Mouse (Mus musculus) limb, embryonic 14.5 days (tissue): ENCODE data around the gene Cmtm8. TPM values are rescaled to one million over a fixed set of nuclear protein-coding genes. Genes with fewer than 3 reads are reported as not detected.
A peak's percentile ranks its signal among the peaks of the same experiment; 100 is the strongest.

Experiments used
- ATAC-seq: fragments of 200-750 bp; cut with Nextera tagmentation; 2 replicates; pipeline ENCODE4 v1.8.0; 2017; ENCODE audit warnings: low read depth, moderate number of reproducible peaks, moderate TSS enrichment; ENCODE audit not compliant: low FRiP score
- DNase-seq: peaks from one replicate; pipeline ENCODE4 v3.0.0-alpha.2; 2015; ENCODE audit warnings: low spot score
- H3K27ac ChIP-seq: fragments of 300-500 bp; sonication (generic); replicated peaks from 2 replicates; pipeline ENCODE4 v1.5.1; 2014; ENCODE audit warnings: low read depth, mild to moderate bottlenecking, low read length, moderate library complexity, mixed read lengths
- H3K27me3 ChIP-seq: fragments of 300-500 bp; sonication (generic); 2 replicates; pipeline ENCODE4 v1.6.1; 2014; ENCODE audit warnings: low read length, mixed read lengths; ENCODE audit not compliant: control insufficient read depth, insufficient read depth
- H3K36me3 ChIP-seq: fragments of 300-500 bp; sonication (generic); 2 replicates; pipeline ENCODE4 v1.6.1; 2014; ENCODE audit warnings: mild to moderate bottlenecking, low read length, moderate library complexity, mixed read lengths; ENCODE audit not compliant: control insufficient read depth, insufficient read depth
- H3K4me1 ChIP-seq: fragments of 300-500 bp; sonication (generic); 2 replicates; pipeline ENCODE4 v1.6.1; 2014; ENCODE audit warnings: antibody characterized with exemption, low read length, mixed read lengths; ENCODE audit not compliant: control insufficient read depth, insufficient read depth
- H3K4me2 ChIP-seq: fragments of 300-500 bp; sonication (generic); replicated peaks from 2 replicates; pipeline ENCODE4 v1.6.1; 2014; ENCODE audit warnings: low read depth, mild to moderate bottlenecking, low read length, moderate library complexity; ENCODE audit not compliant: severe bottlenecking
- H3K4me3 ChIP-seq: fragments of 300-500 bp; sonication (generic); replicated peaks from 2 replicates; pipeline ENCODE4 v1.5.1; 2014; ENCODE audit warnings: low read length
- H3K9ac ChIP-seq: fragments of 300-500 bp; sonication (generic); 2 replicates; pipeline ENCODE4 v1.6.1; 2014; ENCODE audit warnings: mild to moderate bottlenecking, low read depth, low read length, moderate library complexity; ENCODE audit not compliant: severe bottlenecking
- H3K9me3 ChIP-seq: fragments of 300-500 bp; sonication (generic); 2 replicates; pipeline ENCODE4 v1.6.1; 2016; ENCODE audit warnings: low read length; ENCODE audit not compliant: control insufficient read depth
- POLR2A ChIP-seq: fragments of 200-500 bp; IDR thresholded peaks from 2 replicates; pipeline ENCODE4 v1.8.0; 2012; ENCODE audit warnings: inconsistent platforms, mild to moderate bottlenecking, moderate library complexity, borderline replicate concordance; ENCODE audit not compliant: insufficient read depth, insufficient read length; ENCODE audit errors: extremely low read depth
- WGBS: fragments of 180-500 bp; shearing (Covaris S2); extraction: QIAGEN DNeasy Blood & Tissue Kit; methylation state at CpG from one replicate; pipeline ENCODE4 v1.1.7; 2014; 5-methylcytosine and 5-hydroxymethylcytosine counted together
- polyA plus RNA-seq, 2 experiments: library from polyadenylated mRNA; depleted of rRNA in 1 of 2; stranded (reverse) in 1 of 2; unstranded in 1 of 2; fragments of >200 nt; fragmentation: Nextera tagmentation in 1 of 2; extraction: Ambion mirVana in 1 of 2; gene quantifications; 2 replicates each; pipeline versions ENCODE4 v1.2.1 to v1.2.3; 2012 to 2014

Gene Cmtm8
- polyA plus RNA-seq, 2 experiments: 14.2 to 20.5 TPM

DNA sequence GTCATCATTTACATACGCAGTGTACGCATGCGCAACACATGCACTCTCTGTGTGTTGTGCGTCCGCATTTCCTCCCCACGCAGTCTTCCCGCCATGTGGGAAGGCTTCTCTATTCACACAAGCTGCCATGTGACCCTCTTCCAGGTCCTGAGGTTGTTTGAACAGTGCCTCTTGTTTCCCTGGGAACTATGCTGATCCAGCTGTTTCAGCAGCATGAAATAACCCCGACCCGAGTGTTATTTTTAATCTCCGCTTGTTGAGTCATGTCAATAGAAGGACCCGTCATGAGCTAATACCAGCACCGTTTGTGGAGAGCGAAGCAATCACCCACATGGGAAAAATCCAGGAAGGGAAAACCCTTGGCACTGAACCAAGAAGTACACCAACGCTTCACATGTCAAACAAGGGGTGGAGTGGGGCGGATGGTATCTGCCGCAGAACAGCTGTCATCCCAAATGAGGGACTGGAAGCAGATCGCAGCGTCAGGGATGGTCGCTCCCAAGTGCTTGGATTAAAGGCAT is 38.7 kb downstream of the Cmtm8 start:
- Histone ChIP-seq H3K9ac (no peak overlapping the region), H3K9me3 (no peaks in the 10 kb centered on the region), H3K4me2 (no peak overlapping the region; the same call in 1 of the 2 replicates), H3K4me1 (peaks cover 7% of the 10 kb centered on the region), H3K27ac (no peak overlapping the region), H3K27me3 (no peaks in the 10 kb centered on the region), H3K36me3 (no peaks in the 10 kb centered on the region), H3K4me3 (no peak overlapping the region)
- peak; percentile 81 for ATAC-seq
- peak; percentile 85 for DNase-seq
- 58% methylated on average over 19 of the region's 19 CpGs for WGBS
- TF ChIP-seq POLR2A: no peak

DNA sequence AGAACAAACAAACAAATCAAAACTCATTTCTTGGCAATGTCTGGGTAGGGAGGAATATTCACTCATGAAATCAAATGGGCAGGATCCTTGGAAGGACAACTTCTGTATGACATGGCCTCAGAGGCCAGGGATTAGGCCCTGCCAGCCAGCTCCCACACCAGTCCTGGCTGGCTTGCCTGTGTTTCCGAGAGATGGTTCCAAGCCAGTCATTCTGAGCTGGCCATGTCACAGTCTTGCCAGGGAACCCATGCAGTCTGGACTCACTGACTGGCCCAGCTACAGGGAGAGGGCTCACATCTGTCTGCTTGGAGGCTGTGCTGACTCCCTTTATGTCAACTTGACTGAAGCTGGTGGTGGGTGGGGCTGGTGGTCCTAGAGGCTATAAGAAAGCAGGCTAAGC is 41.8 kb downstream of the Cmtm8 start:
- Histone ChIP-seq H3K4me1 (peaks cover 7% of the 10 kb centered on the region), H3K27me3 (no peaks in the 10 kb centered on the region), H3K9me3 (no peaks in the 10 kb centered on the region), H3K9ac (no peak overlapping the region), H3K36me3 (no peaks in the 10 kb centered on the region), H3K27ac (no peak overlapping the region), H3K4me2 (no peak overlapping the region), H3K4me3 (no peak overlapping the region)
- 68% methylated on average over 1 of the region's 1 CpGs for WGBS
- no peak for TF ChIP-seq POLR2A
- ATAC-seq (no peak), DNase-seq (no peak)

DNA sequence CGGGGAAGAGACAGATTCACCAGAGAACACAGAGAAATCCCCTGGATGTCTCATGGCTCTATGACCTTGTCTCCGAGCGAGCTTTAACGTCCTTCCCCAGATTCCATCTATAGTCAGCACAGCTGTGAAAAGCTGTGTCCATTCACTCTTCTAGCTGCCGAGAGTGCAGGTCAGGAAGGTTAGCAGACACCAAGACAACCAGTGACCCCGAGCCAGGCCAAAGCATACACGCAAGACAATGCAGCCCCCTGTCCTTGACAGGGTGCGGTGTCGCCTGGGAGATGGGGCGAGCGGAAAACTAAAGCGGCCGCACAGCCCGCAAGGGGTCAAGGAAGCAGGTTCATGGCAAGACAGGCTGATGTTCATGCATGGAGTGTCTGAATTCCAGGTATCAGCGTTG is 42.7 kb downstream of the Cmtm8 start:
- no peak overlapping the region for H3K4me2 ChIP-seq
- 66% methylated on average over 15 of the region's 15 CpGs for WGBS
- H3K36me3 ChIP-seq: no peaks in the 10 kb centered on the region
- no peak overlapping the region for H3K9ac ChIP-seq
- DNase-seq (no peak), ATAC-seq (no peak)
- no peak for TF ChIP-seq POLR2A
- H3K9me3 ChIP-seq: no peaks in the 10 kb centered on the region
- H3K4me3 ChIP-seq: no peak overlapping the region
- no peaks in the 10 kb centered on the region for H3K27me3 ChIP-seq
- H3K4me1 ChIP-seq: peaks cover 7% of the 10 kb centered on the region
- no peak overlapping the region for H3K27ac ChIP-seq

DNA sequence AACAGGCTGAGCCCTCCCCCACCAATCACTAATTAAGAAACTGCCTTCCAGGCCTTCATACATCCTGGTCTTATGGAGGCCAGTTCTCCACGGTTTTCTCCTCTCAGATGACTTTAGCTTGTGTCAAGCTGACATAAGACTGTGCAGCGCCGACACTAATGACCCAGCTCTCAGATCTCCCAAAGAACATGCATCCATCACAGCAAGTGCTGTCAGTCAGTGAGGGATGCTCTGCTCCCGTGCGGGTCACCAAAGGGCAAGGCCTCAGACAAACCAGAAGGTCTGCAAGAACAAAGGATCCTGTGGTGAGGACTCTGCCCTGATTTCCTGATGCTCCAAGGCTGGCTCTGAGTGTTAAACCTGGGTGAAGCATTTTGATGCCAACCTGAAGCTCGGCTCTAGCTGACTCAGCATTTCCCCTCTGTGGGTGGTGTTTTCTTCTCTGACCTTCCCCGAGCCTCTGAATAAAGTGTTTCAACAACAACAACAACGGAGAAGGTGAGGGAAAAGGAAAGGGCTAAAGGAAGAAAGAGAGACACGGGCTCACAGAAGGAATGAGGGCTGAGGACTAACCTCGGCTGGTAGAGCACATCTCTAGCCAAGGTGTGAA is 44.4 kb downstream of the Cmtm8 start:
- Histone ChIP-seq H3K9ac (no peak overlapping the region), H3K27me3 (no peaks in the 10 kb centered on the region), H3K36me3 (no peaks in the 10 kb centered on the region), H3K4me1 (no peaks in the 10 kb centered on the region; the same call in 1 of the 2 replicates), H3K4me2 (no peak overlapping the region), H3K9me3 (no peaks in the 10 kb centered on the region), H3K27ac (no peak overlapping the region), H3K4me3 (no peak overlapping the region)
- ATAC-seq: no peak
- TF ChIP-seq POLR2A: no peak
- WGBS: 41% methylated on average over 10 of the region's 10 CpGs
- no peak for DNase-seq

DNA sequence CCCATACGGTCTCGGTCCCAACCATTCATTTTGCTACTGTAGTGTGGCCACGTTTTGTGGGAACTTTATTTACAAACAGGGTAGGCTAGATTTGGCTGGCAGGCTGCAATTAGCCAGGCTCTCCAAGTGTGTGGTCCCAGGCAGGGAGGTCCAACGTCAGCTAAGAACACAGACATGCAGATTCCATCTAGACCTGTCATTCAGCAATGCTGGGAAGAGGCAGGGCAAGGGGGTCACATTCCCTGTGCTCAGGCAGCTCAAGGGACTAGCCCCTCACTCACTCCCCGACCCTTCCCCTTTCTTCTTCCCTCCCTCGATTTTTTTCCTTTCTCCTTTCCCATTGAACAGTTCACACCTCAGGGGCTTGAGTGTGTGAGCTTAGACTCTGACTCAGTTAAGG is 45.1 kb downstream of the Cmtm8 start:
- H3K27ac ChIP-seq: no peak overlapping the region
- WGBS: 37% methylated on average over 6 of the region's 6 CpGs
- no peak for TF ChIP-seq POLR2A
- H3K9ac ChIP-seq: no peak overlapping the region
- no peaks in the 10 kb centered on the region for H3K27me3 ChIP-seq
- H3K4me1 ChIP-seq: no peaks in the 10 kb centered on the region; the same call in 1 of the 2 replicates
- H3K4me2 ChIP-seq: no peak overlapping the region
- DNase-seq (no peak), ATAC-seq (no peak)
- H3K36me3 ChIP-seq: no peaks in the 10 kb centered on the region
- no peak overlapping the region for H3K4me3 ChIP-seq
- no peaks in the 10 kb centered on the region for H3K9me3 ChIP-seq
